Mouse (Mus musculus) midbrain, embryonic 11.5 days (tissue): Measurements from ENCODE around the gene Pde4b. TPM values are rescaled to one million over a fixed set of nuclear protein-coding genes. Genes with fewer than 3 reads are reported as not detected.
A peak's percentile ranks its signal among the peaks of the same experiment; 100 is the strongest.

Experiments
- ATAC-seq: fragments of 200-750 bp; cut with Nextera tagmentation; 2 replicates; pipeline ENCODE4 v1.8.0; 2017; ENCODE audit warnings: moderate TSS enrichment, moderate library complexity; ENCODE audit not compliant: low FRiP score
- DNase-seq: peaks from one replicate; pipeline ENCODE4 v3.0.0; 2015; ENCODE audit warnings: low spot score; ENCODE audit errors: missing footprints
- H3K27ac ChIP-seq: fragments of 300-500 bp; sonication (generic); 2 replicates; pipeline ENCODE4 v1.5.1; 2014; ENCODE audit warnings: low read depth, low read length
- H3K27me3 ChIP-seq: fragments of 300-500 bp; sonication (generic); 2 replicates; pipeline ENCODE4 v1.6.1; 2014; ENCODE audit warnings: mild to moderate bottlenecking, low read length, moderate library complexity, mixed read lengths; ENCODE audit not compliant: control insufficient read depth, insufficient read depth
- H3K36me3 ChIP-seq: fragments of 300-500 bp; sonication (generic); 2 replicates; pipeline ENCODE4 v1.6.1; 2014; ENCODE audit warnings: mild to moderate bottlenecking, low read length, moderate library complexity, mixed read lengths; ENCODE audit not compliant: control insufficient read depth, insufficient read depth
- H3K4me1 ChIP-seq: fragments of 300-500 bp; sonication (generic); 2 replicates; pipeline ENCODE4 v1.6.1; 2014; ENCODE audit warnings: low read length; ENCODE audit not compliant: control insufficient read depth, insufficient read depth
- H3K4me2 ChIP-seq: fragments of 300-500 bp; sonication (generic); 2 replicates; pipeline ENCODE4 v1.6.1; 2014; ENCODE audit warnings: mild to moderate bottlenecking, moderate library complexity
- H3K4me3 ChIP-seq: fragments of 300-500 bp; sonication (generic); 2 replicates; pipeline ENCODE4 v1.5.1; 2014; ENCODE audit warnings: low read depth, low read length
- H3K9ac ChIP-seq: fragments of 300-500 bp; sonication (generic); 2 replicates; pipeline ENCODE4 v1.6.1; 2014; ENCODE audit warnings: low read length
- H3K9me3 ChIP-seq: fragments of 300-500 bp; sonication (generic); 2 replicates; pipeline ENCODE4 v1.6.1; 2016; ENCODE audit warnings: low read length; ENCODE audit not compliant: control insufficient read depth
- WGBS: fragments of 180-500 bp; shearing (Covaris S2); extraction: QIAGEN DNeasy Blood & Tissue Kit; methylation state at CpG from one replicate; pipeline ENCODE4 v1.1.7; 2014; 5-methylcytosine and 5-hydroxymethylcytosine counted together
- polyA plus RNA-seq: library from polyadenylated mRNA; unstranded; fragments of >200 nt; fragmentation: Nextera tagmentation; extraction: Ambion mirVana; gene quantifications from 2 replicates; pipeline ENCODE4 v1.2.1, GENCODE M21; 2014

Gene Pde4b
- polyA plus RNA-seq, 1 experiment from 2014 or later, result 7.5 TPM

DNA sequence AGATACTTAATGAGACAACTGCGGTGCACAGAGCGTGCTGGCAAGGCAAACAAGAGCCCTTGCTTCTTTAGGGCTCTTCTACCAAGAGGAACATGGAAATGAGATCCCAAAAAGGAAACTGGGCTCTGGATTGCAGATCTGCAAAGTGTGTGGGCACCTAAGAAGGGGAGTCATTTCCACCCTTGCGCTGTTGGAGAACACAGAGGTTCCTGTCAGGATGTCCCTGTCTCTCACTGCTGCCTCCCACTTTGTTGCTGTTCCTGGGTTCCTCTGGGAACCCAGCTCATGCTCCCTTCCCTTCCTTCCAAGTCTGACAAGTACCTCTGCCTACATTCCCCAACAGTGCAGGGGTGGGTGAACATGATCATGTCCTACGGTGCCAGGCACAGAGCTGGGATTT is 61.4 kb downstream of the Pde4b start:
- H3K9me3 ChIP-seq, result no peaks in the 10 kb centered on the region
- WGBS, result 82% methylated on average over 4 of the region's 4 CpGs
- no peak overlapping the region for H3K4me3 ChIP-seq
- no peaks in the 10 kb centered on the region; the same call in 1 of the 2 replicates for H3K4me1 ChIP-seq
- no peaks in the 10 kb centered on the region for H3K36me3 ChIP-seq
- H3K4me2 ChIP-seq, result no peak overlapping the region
- ATAC-seq, result no peak
- H3K27me3 ChIP-seq, result no peaks in the 10 kb centered on the region
- H3K27ac ChIP-seq, result no peak overlapping the region
- no peak for DNase-seq
- H3K9ac ChIP-seq, result no peak overlapping the region

DNA sequence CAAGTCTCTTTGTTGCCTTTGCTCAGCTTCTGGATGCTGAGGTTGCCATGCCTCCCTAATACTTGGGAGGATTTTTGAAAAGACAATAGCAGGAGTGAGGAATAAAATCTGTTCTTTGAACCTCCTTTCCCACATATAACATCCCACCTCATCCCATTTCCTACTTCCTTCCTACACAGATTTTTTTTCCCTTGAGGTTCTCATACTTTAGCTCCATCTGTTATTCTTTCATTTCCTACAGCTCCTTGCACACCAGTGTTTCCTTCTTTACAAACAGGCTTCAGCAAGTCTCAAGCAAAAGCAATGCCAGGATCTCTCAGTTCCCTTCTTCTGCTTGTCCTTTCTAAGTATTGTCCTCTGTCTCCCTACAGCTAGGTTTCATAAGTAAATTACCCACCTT is 71.8 kb downstream of the Pde4b start:
- ATAC-seq, result no peak
- no peaks in the 10 kb centered on the region for H3K4me1 ChIP-seq
- H3K9me3 ChIP-seq, result no peaks in the 10 kb centered on the region
- H3K36me3 ChIP-seq, result no peaks in the 10 kb centered on the region
- no peak overlapping the region for H3K27ac ChIP-seq
- H3K27me3 ChIP-seq, result no peaks in the 10 kb centered on the region
- DNase-seq, result no peak
- H3K9ac ChIP-seq, result no peak overlapping the region
- H3K4me2 ChIP-seq, result no peak overlapping the region
- no peak overlapping the region for H3K4me3 ChIP-seq

DNA sequence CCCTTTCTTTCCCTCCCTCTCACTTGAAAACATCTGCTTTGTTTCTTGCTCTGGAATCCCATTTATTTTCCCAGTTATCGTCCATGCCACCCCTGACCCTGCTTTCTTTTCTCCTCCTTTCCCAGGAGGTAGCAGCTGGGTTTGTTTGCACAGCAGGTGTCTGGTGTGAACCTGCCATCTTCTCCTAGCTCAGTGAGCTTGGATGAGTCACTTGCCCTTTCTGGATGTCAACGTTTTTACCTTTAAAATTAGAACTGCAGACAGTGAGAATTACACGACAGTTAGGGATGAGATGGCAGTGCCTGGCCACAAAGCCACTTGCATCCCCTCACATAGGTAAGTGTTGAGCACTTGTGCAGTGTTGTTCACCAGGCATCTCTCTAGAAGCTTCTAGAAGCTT is 84.3 kb downstream of the Pde4b start:
- DNase-seq (no peak), ATAC-seq (no peak)
- WGBS, result 55% methylated on average over 3 of the region's 3 CpGs
- Histone ChIP-seq H3K9me3 (no peaks in the 10 kb centered on the region), H3K4me3 (no peak overlapping the region), H3K27me3 (no peaks in the 10 kb centered on the region), H3K9ac (no peak overlapping the region), H3K27ac (no peak overlapping the region), H3K36me3 (no peaks in the 10 kb centered on the region), H3K4me2 (no peak overlapping the region), H3K4me1 (no peaks in the 10 kb centered on the region)

DNA sequence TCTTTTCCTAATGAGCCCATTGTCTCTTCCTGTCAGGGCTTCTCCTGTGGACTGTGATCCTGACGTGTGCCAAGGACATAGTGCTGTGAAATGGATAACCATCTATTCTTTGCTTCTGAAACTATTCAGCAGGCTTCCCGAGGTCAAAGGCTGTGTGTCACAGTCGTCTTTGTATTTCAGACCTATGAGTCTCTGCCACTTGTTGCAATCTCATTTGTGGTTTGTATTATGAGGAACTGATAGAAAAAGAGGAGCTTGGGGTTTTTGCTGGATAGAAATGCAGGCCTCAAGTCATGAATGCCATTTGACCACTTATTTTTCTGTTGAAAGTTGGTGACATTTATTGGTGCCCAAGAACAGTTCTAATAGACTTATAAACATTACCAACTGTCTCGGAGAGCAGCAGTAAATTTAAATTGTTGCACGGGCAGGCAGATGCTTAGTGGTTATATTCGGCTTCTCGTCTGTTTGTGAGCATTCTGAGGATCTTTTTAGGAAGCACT is 85.4 kb downstream of the Pde4b start:
- Histone ChIP-seq H3K27me3 (no peaks in the 10 kb centered on the region), H3K4me1 (no peaks in the 10 kb centered on the region), H3K27ac (no peak overlapping the region), H3K4me3 (no peak overlapping the region), H3K4me2 (no peak overlapping the region), H3K36me3 (no peaks in the 10 kb centered on the region), H3K9me3 (no peaks in the 10 kb centered on the region), H3K9ac (no peak overlapping the region)
- WGBS, result 71% methylated on average over 7 of the region's 7 CpGs
- no peak for DNase-seq
- no peak for ATAC-seq

DNA sequence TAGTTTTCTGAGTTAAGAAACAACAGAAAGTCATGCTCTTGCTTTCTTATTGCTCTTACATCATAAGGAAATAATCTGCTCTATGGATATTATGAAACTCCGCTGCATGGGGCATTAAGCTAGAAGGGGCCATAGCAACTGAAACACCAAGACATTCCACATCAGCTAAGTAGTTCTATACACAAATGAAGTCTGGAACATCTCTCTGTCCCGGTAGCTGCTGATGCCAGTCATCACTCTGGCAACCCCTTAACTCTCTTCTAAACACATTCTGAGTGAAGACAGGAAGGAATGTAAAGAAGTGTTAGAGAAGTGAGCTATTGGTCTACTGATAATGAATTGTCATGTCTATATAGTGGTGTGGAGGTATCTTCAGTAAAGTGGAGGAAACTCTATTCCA is 88.6 kb downstream of the Pde4b start:
- Histone ChIP-seq H3K4me2 (no peak overlapping the region), H3K27ac (no peak overlapping the region), H3K27me3 (no peaks in the 10 kb centered on the region), H3K9me3 (no peaks in the 10 kb centered on the region), H3K9ac (no peak overlapping the region), H3K36me3 (no peaks in the 10 kb centered on the region), H3K4me1 (no peaks in the 10 kb centered on the region), H3K4me3 (no peak overlapping the region)
- ATAC-seq, result no peak
- DNase-seq, result peak; percentile 82
- WGBS, result 88% methylated on average over 2 of the region's 2 CpGs

DNA sequence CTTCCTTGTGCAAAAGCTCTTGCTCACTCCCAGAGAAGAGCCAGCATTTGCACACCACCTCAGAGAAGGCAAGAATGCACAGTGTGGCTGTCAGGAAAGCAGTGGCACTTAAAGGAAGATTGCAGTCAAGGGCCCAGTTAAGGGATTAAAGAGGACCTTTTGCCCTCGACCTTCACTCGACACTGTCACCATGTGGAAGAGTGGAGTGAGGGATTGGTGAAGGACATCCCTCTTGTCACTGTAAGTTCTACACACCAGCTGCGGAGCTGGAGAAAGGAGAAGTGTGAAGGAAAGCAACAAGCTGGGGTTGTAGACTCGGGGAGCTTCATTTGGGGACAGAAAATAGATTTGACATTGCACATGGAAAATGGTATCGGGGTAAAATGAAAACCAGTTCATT is 89.9 kb downstream of the Pde4b start:
- WGBS, result 89% methylated on average over 5 of the region's 5 CpGs
- no peak overlapping the region for H3K9ac ChIP-seq
- H3K36me3 ChIP-seq, result no peaks in the 10 kb centered on the region

DNA sequence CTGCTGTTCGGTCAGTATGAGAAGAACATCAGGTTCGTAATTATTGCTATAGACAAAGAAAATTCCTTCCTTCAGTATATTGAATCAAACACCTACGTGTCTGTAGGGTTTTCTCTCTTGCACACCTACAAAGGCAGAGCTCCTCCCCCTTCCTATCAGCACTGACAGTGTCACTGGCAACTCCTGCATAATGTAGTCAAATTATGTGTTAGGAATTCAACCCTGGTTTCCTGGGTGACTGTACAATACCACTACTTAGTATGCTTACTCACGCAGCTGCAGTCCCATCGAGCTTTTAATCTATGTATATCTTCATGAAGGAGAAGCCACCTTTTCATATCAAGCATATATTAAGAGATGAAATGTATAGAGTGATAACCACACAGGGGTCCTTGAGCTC is 99.5 kb downstream of the Pde4b start:
- H3K9ac ChIP-seq, result no peak overlapping the region
- WGBS, result 68% methylated on average over 5 of the region's 5 CpGs
- ATAC-seq (0 out of 2 replicates have a peak, but pooled peaks have one; percentile 63), DNase-seq (no peak)
- no peak overlapping the region for H3K4me3 ChIP-seq
- no peaks in the 10 kb centered on the region for H3K36me3 ChIP-seq
- no peaks in the 10 kb centered on the region for H3K27me3 ChIP-seq
- H3K4me1 ChIP-seq, result no peaks in the 10 kb centered on the region
- no peak overlapping the region for H3K4me2 ChIP-seq
- H3K27ac ChIP-seq, result no peak overlapping the region
- H3K9me3 ChIP-seq, result no peaks in the 10 kb centered on the region

More for the DNA sequence above, 89.9 kb downstream of the Pde4b start:
- no peak overlapping the region for H3K4me3 ChIP-seq
- no peaks in the 10 kb centered on the region for H3K4me1 ChIP-seq
- no peaks in the 10 kb centered on the region for H3K9me3 ChIP-seq
- H3K27ac ChIP-seq, result no peak overlapping the region
- H3K27me3 ChIP-seq, result no peaks in the 10 kb centered on the region
- DNase-seq, result no peak
- no peak for ATAC-seq
- no peak overlapping the region for H3K4me2 ChIP-seq

DNA sequence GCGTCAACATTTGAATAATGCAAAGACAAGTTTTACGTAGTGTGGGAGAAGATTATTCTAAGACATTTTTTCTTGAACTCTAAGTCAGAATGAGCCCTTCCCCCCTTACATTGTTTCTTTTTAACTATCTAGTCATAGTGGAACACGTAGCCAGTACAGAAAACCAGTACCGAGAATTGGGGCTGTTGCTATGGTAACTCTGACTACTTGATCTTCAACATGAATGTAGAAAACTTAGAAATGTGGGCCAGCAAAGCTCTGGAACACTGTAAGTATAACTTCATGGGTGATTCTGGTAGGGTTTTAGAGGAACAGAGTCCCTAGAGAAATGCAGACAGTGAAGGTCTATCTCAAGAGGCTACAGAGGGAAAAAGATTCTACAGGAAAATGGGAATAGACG is 110.4 kb downstream of the Pde4b start:
- 89% methylated on average over 5 of the region's 5 CpGs for WGBS
- no peak overlapping the region for H3K4me3 ChIP-seq
- H3K27me3 ChIP-seq, result no peaks in the 10 kb centered on the region
- DNase-seq, result no peak
- H3K4me1 ChIP-seq, result peaks cover 2% of the 10 kb centered on the region; the same call in 1 of the 2 replicates
- H3K9me3 ChIP-seq, result no peaks in the 10 kb centered on the region
- H3K27ac ChIP-seq, result no peak overlapping the region
- H3K9ac ChIP-seq, result no peak overlapping the region
- ATAC-seq, result no peak
- no peak overlapping the region for H3K4me2 ChIP-seq
- no peaks in the 10 kb centered on the region for H3K36me3 ChIP-seq

DNA sequence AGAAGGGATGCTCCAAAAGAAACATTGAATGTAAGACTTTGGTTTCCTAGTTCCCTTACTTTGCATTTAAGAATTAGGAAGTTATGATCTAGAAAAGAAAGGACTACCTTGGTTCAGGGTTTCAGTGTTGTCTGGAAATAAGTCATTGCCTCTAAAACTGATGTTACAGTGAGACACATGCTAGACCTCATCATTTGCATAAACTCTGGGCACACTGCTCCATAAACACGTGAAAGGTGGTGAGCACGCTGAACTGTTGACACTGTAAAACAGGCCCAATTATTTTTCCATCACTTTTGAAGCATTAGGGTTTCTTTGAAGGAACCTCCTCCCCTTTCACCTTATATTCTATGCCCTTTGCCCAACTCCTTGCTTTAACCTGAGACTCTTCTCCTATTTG is 122.4 kb downstream of the Pde4b start:
- Histone ChIP-seq H3K9me3 (no peaks in the 10 kb centered on the region), H3K27ac (no peak overlapping the region), H3K36me3 (no peaks in the 10 kb centered on the region), H3K9ac (no peak overlapping the region), H3K4me2 (no peak overlapping the region), H3K4me3 (no peak overlapping the region), H3K27me3 (no peaks in the 10 kb centered on the region), H3K4me1 (no peaks in the 10 kb centered on the region)
- DNase-seq, result no peak
- WGBS, result 83% methylated on average over 2 of the region's 2 CpGs
- no peak for ATAC-seq

DNA sequence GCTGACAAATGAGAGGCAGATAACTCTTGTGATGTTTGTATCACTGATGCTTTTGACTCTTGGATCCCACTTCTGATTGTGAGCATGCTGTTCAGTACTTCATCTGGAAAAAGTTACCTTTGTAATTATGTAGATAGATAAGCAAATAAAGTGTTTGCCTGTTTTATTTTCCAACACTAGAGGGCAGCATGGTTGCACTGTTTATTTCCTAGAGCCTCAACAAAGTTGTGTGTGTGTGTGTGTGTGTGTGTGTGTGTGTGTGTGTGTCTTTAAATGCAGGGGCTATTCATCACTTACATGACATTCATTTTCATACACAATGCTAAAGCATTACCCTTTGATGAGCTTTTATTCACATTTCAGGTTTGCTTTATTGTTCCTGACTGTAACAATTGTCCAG is 139.4 kb downstream of the Pde4b start:
- Histone ChIP-seq H3K4me3 (no peak overlapping the region), H3K4me2 (no peak overlapping the region), H3K36me3 (no peaks in the 10 kb centered on the region), H3K4me1 (no peaks in the 10 kb centered on the region), H3K9ac (no peak overlapping the region), H3K27ac (no peak overlapping the region), H3K27me3 (no peaks in the 10 kb centered on the region), H3K9me3 (no peaks in the 10 kb centered on the region)
- no peak for ATAC-seq
- DNase-seq, result peak; percentile 94
